In the genomic region with DNA sequence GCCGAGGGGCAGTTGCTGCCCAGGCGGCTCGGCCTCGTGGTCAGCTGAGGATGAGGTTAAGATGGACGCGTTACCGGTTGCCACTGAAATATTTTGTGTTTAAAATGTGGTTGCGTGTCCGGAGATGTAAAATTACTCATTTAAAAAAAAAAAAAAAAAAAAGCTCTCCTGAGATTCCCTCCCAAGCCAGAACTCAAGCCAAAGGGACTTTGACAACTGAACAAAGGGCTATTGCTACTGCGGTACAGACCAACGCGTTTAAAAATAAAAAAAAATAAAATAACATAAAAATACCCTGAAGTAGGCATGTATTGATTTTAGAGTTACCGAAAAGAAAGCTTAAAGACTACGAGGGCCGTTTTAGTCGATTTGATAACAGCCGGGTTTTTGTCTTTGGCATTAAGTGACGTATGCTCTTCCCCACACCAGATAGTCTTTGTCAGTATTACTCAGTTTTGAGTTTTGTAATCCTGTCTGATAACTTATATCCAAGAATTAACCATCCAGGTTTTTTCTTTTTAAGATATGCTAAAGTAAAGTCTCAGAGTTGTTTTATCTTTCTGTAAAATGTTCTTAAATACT, we compare ENCODE assay signal across 8 mouse cellular contexts. TPM values are rescaled to one million over a fixed set of nuclear protein-coding genes. Genes with fewer than 3 reads are reported as not detected.
DNase-seq lines count a peak whose midpoint lies in the region; ATAC-seq and TF ChIP-seq lines count a peak whose summit lies in the region.

No protein-coding gene starts in this region.

- no peak for TF ChIP-seq CTCF in bone marrow, adult 2 months (IDR thresholded peaks at IDR 0.05; ENCODE audit: control insufficient read depth, insufficient read depth, low read length)

- ATAC-seq in kidney, embryonic 14.5 days (ENCODE audit: low FRiP score, low TSS enrichment), result no peak
- ATAC-seq in hindbrain, embryonic 13.5 days (ENCODE audit: low FRiP score), result no peak
- ATAC-seq in midbrain, embryonic 16.5 days, result peak; percentile 1; the same call in 1 of the 2 replicates
- no peak for ATAC-seq in inflammation-experienced regulatory T-cells, adult 6 months

- under 1% methylated on average over 18 of the region's 18 CpGs for WGBS in kidney, embryonic 14.5 days
- WGBS in bone marrow, adult 2 months, result under 1% methylated on average over 18 of the region's 18 CpGs
- under 1% methylated on average over 18 of the region's 18 CpGs for WGBS in hindbrain, embryonic 13.5 days
- WGBS in midbrain, embryonic 16.5 days, result under 1% methylated on average over 18 of the region's 18 CpGs

- peak overlapping the region; percentile 62 for H3K4me2 ChIP-seq in kidney, embryonic 14.5 days (replicated peaks; ENCODE audit: low read depth, low read length)
- H3K4me2 ChIP-seq in hindbrain, embryonic 13.5 days, result peak overlapping the region; percentile 76
- peak overlapping the region; percentile 85 for H3K4me2 ChIP-seq in midbrain, embryonic 16.5 days (ENCODE audit: low read length)

- DNase-seq in kidney, adult 11 months, result no peak
- DNase-seq in left cerebral cortex, postnatal 36 days (ENCODE audit: low spot score in 2 of 2), result no peak
- no peak for DNase-seq in ovary, postnatal 14 days (ENCODE audit: low spot score)

- H3K4me3 ChIP-seq in kidney, embryonic 14.5 days (ENCODE audit: low read length), result peak overlapping the region; percentile 61
- H3K4me3 ChIP-seq in bone marrow, adult 2 months (replicated peaks; ENCODE audit: control insufficient read depth, low read depth, low read length), result peak overlapping the region; percentile 90
- H3K4me3 ChIP-seq in hindbrain, embryonic 13.5 days, result peak overlapping the region; percentile 61
- H3K4me3 ChIP-seq in midbrain, embryonic 16.5 days (ENCODE audit: low read depth, low read length), result peak overlapping the region; percentile 73

- 0 out of 2 replicates have a peak, but pooled peaks cover 2% of the 10 kb centered on the region for H3K4me1 ChIP-seq in kidney, embryonic 14.5 days (ENCODE audit: control insufficient read depth, insufficient read depth, low read length)
- H3K4me1 ChIP-seq in bone marrow, adult 2 months (ENCODE audit: control insufficient read depth, insufficient read depth, low read length), result no peaks in the 10 kb centered on the region
- peaks cover 4% of the 10 kb centered on the region for H3K4me1 ChIP-seq in hindbrain, embryonic 13.5 days (replicated peaks)
- H3K4me1 ChIP-seq in midbrain, embryonic 16.5 days (ENCODE audit: control insufficient read depth, insufficient read depth, low read length), result peaks cover 11% of the 10 kb centered on the region

- intact Hi-C loops in left cerebral cortex, postnatal 36 days (cut with DNase I), result loop anchor here (1.0 to 5.0 kb wide), 5 partner anchors 62 to 279 kb away; a partner anchor contains a TSS

- TF ChIP-seq POLR2A in bone marrow, adult 2 months (IDR thresholded peaks at IDR 0.05; ENCODE audit: borderline replicate concordance, control insufficient read depth, low read depth, low read length), result no peak

- no peaks in the 10 kb centered on the region for H3K27me3 ChIP-seq in kidney, embryonic 14.5 days (ENCODE audit: control insufficient read depth, insufficient read depth, low read length)
- no peaks in the 10 kb centered on the region for H3K27me3 ChIP-seq in hindbrain, embryonic 13.5 days
- no peaks in the 10 kb centered on the region for H3K27me3 ChIP-seq in midbrain, embryonic 16.5 days (ENCODE audit: control insufficient read depth, insufficient read depth, low read depth, low read length)

- H3K27ac ChIP-seq in kidney, embryonic 14.5 days (ENCODE audit: low read depth, low read length), result peak overlapping the region; percentile 100
- peak overlapping the region; percentile 96 for H3K27ac ChIP-seq in bone marrow, adult 2 months (ENCODE audit: control insufficient read depth, insufficient read depth, low read depth, low read length, poor library complexity)
- peak overlapping the region; percentile 97 for H3K27ac ChIP-seq in hindbrain, embryonic 13.5 days
- H3K27ac ChIP-seq in midbrain, embryonic 16.5 days (ENCODE audit: low read length), result peak overlapping the region; percentile 98

- peaks cover 3% of the 10 kb centered on the region; the same call in 1 of the 2 replicates for H3K36me3 ChIP-seq in kidney, embryonic 14.5 days (ENCODE audit: control insufficient read depth, insufficient read depth, low read length)
- H3K36me3 ChIP-seq in hindbrain, embryonic 13.5 days, result peaks cover 3% of the 10 kb centered on the region; the same call in 1 of the 2 replicates
- H3K36me3 ChIP-seq in midbrain, embryonic 16.5 days (ENCODE audit: control insufficient read depth, insufficient read depth, low read length), result no peaks in the 10 kb centered on the region

- H3K9me3 ChIP-seq in kidney, embryonic 14.5 days (ENCODE audit: control insufficient read depth, low read length), result no peaks in the 10 kb centered on the region
- H3K9me3 ChIP-seq in hindbrain, embryonic 13.5 days, result no peaks in the 10 kb centered on the region
- no peaks in the 10 kb centered on the region for H3K9me3 ChIP-seq in midbrain, embryonic 16.5 days (replicated peaks; ENCODE audit: control insufficient read depth, low read length, poor library complexity, severe bottlenecking)

- peak overlapping the region; percentile 82 for H3K9ac ChIP-seq in kidney, embryonic 14.5 days (ENCODE audit: low read depth, low read length)
- peak overlapping the region; percentile 81 for H3K9ac ChIP-seq in hindbrain, embryonic 13.5 days
- H3K9ac ChIP-seq in midbrain, embryonic 16.5 days (ENCODE audit: low read depth, low read length), result peak overlapping the region; percentile 79

RNA-seq across cellular contexts. Expression of a gene that starts 0.6 kb away (rescaled TPM):
- polyA plus RNA-seq in kidney, embryonic 14.5 days (2014; fragmentation: Nextera tagmentation; extraction: Ambion mirVana), result 7.5 and 7.6 TPM in 2 replicates
- 0.82 and 0.97 TPM in 2 replicates for polyA plus RNA-seq in bone marrow, adult 2 months (2011; ENCODE audit: insufficient read depth, insufficient read length, low replicate concordance, missing spikeins)
- polyA plus RNA-seq in hindbrain, embryonic 13.5 days (2015; fragmentation: Nextera tagmentation; extraction: Ambion mirVana), result 9.4 and 10.0 TPM in 2 replicates
- polyA plus RNA-seq in midbrain, embryonic 16.5 days (2015; fragmentation: Nextera tagmentation; extraction: Ambion mirVana), result 10.2 and 10.3 TPM in 2 replicates
- 1 to 10 TPM; 2.8 to 7.3 (median 2.9) TPM for polyA plus RNA-seq in inflammation-experienced regulatory T-cells, adult 6 months (2017; shearing (Covaris generic))
- total RNA-seq in left cerebral cortex, postnatal 36 days (2021), result 1 to 10 TPM; 5.6 to 6.2 TPM

RNA-seq across cellular contexts. Expression of a gene that starts 0.9 kb away (rescaled TPM):
- 15.7 and 15.8 TPM in 2 replicates for polyA plus RNA-seq in kidney, embryonic 14.5 days (2014; fragmentation: Nextera tagmentation; extraction: Ambion mirVana)
- polyA plus RNA-seq in bone marrow, adult 2 months (2011; ENCODE audit: insufficient read depth, insufficient read length, low replicate concordance, missing spikeins), result 2.0 and 4.3 TPM in 2 replicates
- 8.1 TPM in 2 replicates for polyA plus RNA-seq in hindbrain, embryonic 13.5 days (2015; fragmentation: Nextera tagmentation; extraction: Ambion mirVana)
- 6.9 and 7.9 TPM in 2 replicates for polyA plus RNA-seq in midbrain, embryonic 16.5 days (2015; fragmentation: Nextera tagmentation; extraction: Ambion mirVana)
- 10 to 100 TPM in 2 of 3 experiments, 1 to 10 TPM in 1; 9.3 to 11.3 (median 10.4) TPM for polyA plus RNA-seq in inflammation-experienced regulatory T-cells, adult 6 months (2017; shearing (Covaris generic))
- 1 to 10 TPM; 3.6 to 6.6 TPM for total RNA-seq in left cerebral cortex, postnatal 36 days (2021)

RNA-seq across cellular contexts. Expression of a gene that starts 49.5 kb away (rescaled TPM):
- 0.11 and 0.12 TPM in 2 replicates for polyA plus RNA-seq in kidney, embryonic 14.5 days (2014; fragmentation: Nextera tagmentation; extraction: Ambion mirVana)
- polyA plus RNA-seq in bone marrow, adult 2 months (2011; ENCODE audit: insufficient read depth, insufficient read length, low replicate concordance, missing spikeins), result not detected in 2 replicates
- 0.10 TPM in 1 of 2 replicates, not detected in the other for polyA plus RNA-seq in hindbrain, embryonic 13.5 days (2015; fragmentation: Nextera tagmentation; extraction: Ambion mirVana)
- not detected in 2 replicates for polyA plus RNA-seq in midbrain, embryonic 16.5 days (2015; fragmentation: Nextera tagmentation; extraction: Ambion mirVana)
- not detected for polyA plus RNA-seq in inflammation-experienced regulatory T-cells, adult 6 months (2017; shearing (Covaris generic))
- total RNA-seq in left cerebral cortex, postnatal 36 days (2021), result not detected
